Mouse (Mus musculus): ENCODE data around the gene Mea1. TPM values are rescaled to one million over a fixed set of nuclear protein-coding genes. Genes with fewer than 3 reads are reported as not detected.

The Mea1 gene
- total RNA-seq, 2 experiments from 2014 or later, result 44.2 to 47.1 TPM

- no peak for DNase-seq
- intact Hi-C loops (cut with DNase I), result loop anchor here (1.0 kb wide), 1 partner anchor 21 kb away; no protein-coding TSS in a partner anchor
Measured at GRCm38 (mm10) chr17:46702100-46702499, 23.5 kb downstream of the Mea1 start.

- no peak for DNase-seq
- intact Hi-C loops (cut with DNase I), result loop anchor here (1.0 kb wide), 1 partner anchor 21 kb away; no protein-coding TSS in a partner anchor
Measured at GRCm38 (mm10) chr17:46702506-46702905, 23.9 kb downstream of the Mea1 start.

- no peak for DNase-seq
Measured at GRCm38 (mm10) chr17:46703971-46704886, 25.6 kb downstream of the Mea1 start.

GRCm38 (mm10) chr17:46704887-46705835 lies 26.6 kb downstream of the Mea1 start, which contains the start of gene Ppp2r5d:
Gene Ppp2r5d (minus strand): TSS chr17:46705111.
- peak; percentile 94 to 97 for DNase-seq
- intact Hi-C loops (cut with DNase I), result no loop called here

More at GRCm38 (mm10) chr17:46703971-46704886, 25.6 kb downstream of the Mea1 start:
- intact Hi-C loops (cut with DNase I), result no loop called here

- intact Hi-C loops (cut with DNase I), result no loop called here
- DNase-seq, result no peak
Measured at GRCm38 (mm10) chr17:46706375-46707089, 27.9 kb downstream of the Mea1 start.

GRCm38 (mm10) chr17:46710959-46711597 lies 32.5 kb downstream of the Mea1 start, which contains the start of gene Pex6:
Gene Pex6 (plus strand): TSS chr17:46711463.
- intact Hi-C loops (cut with DNase I), result loop anchor here (5.0 kb wide), 1 partner anchor 59 kb away; the partner anchor contains the start of gene Cul7

GRCm38 (mm10) chr17:46711612-46712271 lies 33.1 kb downstream of the Mea1 start:
- DNase-seq, result peak; percentile 60 to 69
- intact Hi-C loops (cut with DNase I), result loop anchor here (2.0 to 5.0 kb wide), 2 partner anchors 35 to 59 kb away; partner anchors contain the start of gene Cul7

More at GRCm38 (mm10) chr17:46710959-46711597, 32.5 kb downstream of the Mea1 start, which contains the start of gene Pex6:
- DNase-seq, result peak; percentile 92 to 96

GRCm38 (mm10) chr17:46712442-46712841 lies 33.8 kb downstream of the Mea1 start:
- DNase-seq, result no peak
- intact Hi-C loops (cut with DNase I), result loop anchor here (2.0 to 5.0 kb wide), 2 partner anchors 36 to 60 kb away; partner anchors contain the start of gene Cul7

GRCm38 (mm10) chr17:46713849-46714248 lies 35.3 kb downstream of the Mea1 start:
- intact Hi-C loops (cut with DNase I), result loop anchor here (2.0 to 5.0 kb wide), 3 partner anchors 37 to 189 kb away; partner anchors contain the start of gene Cul7

GRCm38 (mm10) chr17:46714756-46715481 lies 36.3 kb downstream of the Mea1 start:
- no peak for DNase-seq
- intact Hi-C loops (cut with DNase I), result loop anchor here (2.0 to 5.0 kb wide), 2 partner anchors 63 to 190 kb away; partner anchors contain the start of gene Cul7

More at GRCm38 (mm10) chr17:46713849-46714248, 35.3 kb downstream of the Mea1 start:
- DNase-seq, result no peak

- intact Hi-C loops (cut with DNase I), result no loop called here
Measured at GRCm38 (mm10) chr17:46721077-46721476, 42.5 kb downstream of the Mea1 start.

GRCm38 (mm10) chr17:46724477-46725084 lies 46.0 kb downstream of the Mea1 start:
- DNase-seq, result no peak
- intact Hi-C loops (cut with DNase I), result no loop called here

More at GRCm38 (mm10) chr17:46721077-46721476, 42.5 kb downstream of the Mea1 start:
- DNase-seq, result no peak

GRCm38 (mm10) chr17:46725273-46725672 lies 46.7 kb downstream of the Mea1 start:
- intact Hi-C loops (cut with DNase I), result no loop called here
- peak in 1 of 2 experiments; percentile 38 for DNase-seq

- intact Hi-C loops (cut with DNase I), result no loop called here
- DNase-seq, result no peak
Measured at GRCm38 (mm10) chr17:46725731-46726645, 47.4 kb downstream of the Mea1 start.

GRCm38 (mm10) chr17:46727271-46727670 lies 48.7 kb downstream of the Mea1 start:
- no peak for DNase-seq
- intact Hi-C loops (cut with DNase I), result no loop called here

- intact Hi-C loops (cut with DNase I), result no loop called here
- no peak for DNase-seq
Measured at GRCm38 (mm10) chr17:46728021-46728420, 49.4 kb downstream of the Mea1 start.

Measured in heart, postnatal 14 days (tissue).